In genomic region chrX:74368209-74368909, GRCm38 (mm10) we compare ENCODE assay signal across 8 mouse cellular contexts. TPM values are rescaled to one million over a fixed set of nuclear protein-coding genes. Genes with fewer than 3 reads are reported as not detected.
DNase-seq lines count a peak whose midpoint lies in the region; ATAC-seq and TF ChIP-seq lines count a peak whose summit lies in the region.

No protein-coding gene starts in this region.

- peak overlapping the region; percentile 90 for H3K9ac ChIP-seq in heart, embryonic 13.5 days
- peak overlapping the region; percentile 66 for H3K9ac ChIP-seq in kidney, postnatal 0 days (ENCODE audit: low read depth, low read length)
- H3K9ac ChIP-seq in liver, embryonic 15.5 days = peak overlapping the region; percentile 78
- H3K9ac ChIP-seq in stomach, postnatal 0 days (ENCODE audit: low read length) = peak overlapping the region; percentile 75

- peaks cover 4% of the 10 kb centered on the region for H3K79me3 ChIP-seq in C2C12 (ENCODE audit: low read depth)

- peaks cover 4% of the 10 kb centered on the region; the same call in 1 of the 2 replicates for H3K9me3 ChIP-seq in erythroblast, embryonic 14.5 days (ENCODE audit: control insufficient read depth, low read length)
- no peaks in the 10 kb centered on the region for H3K9me3 ChIP-seq in heart, embryonic 13.5 days
- H3K9me3 ChIP-seq in kidney, postnatal 0 days (replicated peaks; ENCODE audit: low read length) = no peaks in the 10 kb centered on the region
- H3K9me3 ChIP-seq in liver, embryonic 15.5 days (replicated peaks) = no peaks in the 10 kb centered on the region
- no peaks in the 10 kb centered on the region for H3K9me3 ChIP-seq in stomach, postnatal 0 days (ENCODE audit: control insufficient read depth, low read length)

- H3K27me3 ChIP-seq in C2C12 (ENCODE audit: control insufficient read depth, insufficient read depth, insufficient read length) = no peaks in the 10 kb centered on the region
- no peaks in the 10 kb centered on the region; the same call in 1 of the 2 replicates for H3K27me3 ChIP-seq in erythroblast, embryonic 14.5 days (ENCODE audit: control insufficient read depth)
- no peaks in the 10 kb centered on the region for H3K27me3 ChIP-seq in heart, embryonic 13.5 days (replicated peaks)
- no peaks in the 10 kb centered on the region for H3K27me3 ChIP-seq in kidney, postnatal 0 days (ENCODE audit: insufficient read depth, low read length)
- H3K27me3 ChIP-seq in liver, embryonic 15.5 days = no peaks in the 10 kb centered on the region
- no peaks in the 10 kb centered on the region for H3K27me3 ChIP-seq in stomach, postnatal 0 days (ENCODE audit: control insufficient read depth, insufficient read depth, low read length)

- peak overlapping the region; percentile 43 for H3K4me3 ChIP-seq in C2C12 (ENCODE audit: insufficient read depth, poor library complexity, severe bottlenecking)
- peak overlapping the region; percentile 86 for H3K4me3 ChIP-seq in bone marrow, adult 2 months (replicated peaks; ENCODE audit: control insufficient read depth, low read depth, low read length)
- H3K4me3 ChIP-seq in erythroblast, embryonic 14.5 days (replicated peaks) = peak overlapping the region; percentile 83
- peak overlapping the region; percentile 71 for H3K4me3 ChIP-seq in heart, embryonic 13.5 days
- peak overlapping the region; percentile 49 for H3K4me3 ChIP-seq in kidney, postnatal 0 days (replicated peaks; ENCODE audit: low read depth, low read length)
- peak overlapping the region; percentile 72 for H3K4me3 ChIP-seq in liver, embryonic 15.5 days (replicated peaks)
- H3K4me3 ChIP-seq in stomach, postnatal 0 days (ENCODE audit: low read depth, low read length) = peak overlapping the region; percentile 57

- DNase-seq in kidney, postnatal 0 days (ENCODE audit: low spot score) = peak; percentile 73
- peak; percentile 69 for DNase-seq in neural tube, embryonic 10.5 days (ENCODE audit: extremely low spot score, low spot score)
- peak; percentile 83 for DNase-seq in stomach, postnatal 0 days (ENCODE audit: low spot score)

- H3ac ChIP-seq in C2C12 (ENCODE audit: control insufficient read depth, insufficient read length, low read depth) = peak overlapping the region; percentile 97

- H3K27ac ChIP-seq in bone marrow, adult 2 months (ENCODE audit: control insufficient read depth, insufficient read depth, low read depth, low read length, poor library complexity) = peak overlapping the region; percentile 18
- peak overlapping the region; percentile 79 for H3K27ac ChIP-seq in heart, embryonic 13.5 days (replicated peaks)
- H3K27ac ChIP-seq in kidney, postnatal 0 days = peak overlapping the region; percentile 71
- H3K27ac ChIP-seq in liver, embryonic 15.5 days (replicated peaks) = peak overlapping the region; percentile 83
- H3K27ac ChIP-seq in stomach, postnatal 0 days (replicated peaks) = peak overlapping the region; percentile 81

- H3K79me2 ChIP-seq in C2C12 (ENCODE audit: control insufficient read depth, insufficient read depth) = peaks cover 23% of the 10 kb centered on the region

- H3K36me3 ChIP-seq in C2C12 (ENCODE audit: control insufficient read depth, insufficient read depth) = peaks cover 17% of the 10 kb centered on the region
- H3K36me3 ChIP-seq in erythroblast, embryonic 14.5 days (ENCODE audit: control insufficient read depth) = peaks cover 33% of the 10 kb centered on the region
- H3K36me3 ChIP-seq in heart, embryonic 13.5 days = peaks cover 23% of the 10 kb centered on the region
- no peaks in the 10 kb centered on the region for H3K36me3 ChIP-seq in kidney, postnatal 0 days (ENCODE audit: insufficient read depth, low read length)
- peaks cover 13% of the 10 kb centered on the region; the same call in 1 of the 2 replicates for H3K36me3 ChIP-seq in liver, embryonic 15.5 days (replicated peaks)
- H3K36me3 ChIP-seq in stomach, postnatal 0 days (ENCODE audit: control insufficient read depth, insufficient read depth, low read length) = no peaks in the 10 kb centered on the region

- peak; percentile 48 for ATAC-seq in heart, embryonic 13.5 days (ENCODE audit: extremely low read depth, insufficient number of reproducible peaks, low FRiP score, low TSS enrichment)
- peak; percentile 84 for ATAC-seq in kidney, postnatal 0 days (replicated peaks; ENCODE audit: low FRiP score, low read depth)
- peak; percentile 76 for ATAC-seq in liver, embryonic 15.5 days (ENCODE audit: insufficient read depth)
- peak; percentile 86 for ATAC-seq in stomach, postnatal 0 days (ENCODE audit: low FRiP score, low TSS enrichment)

- TF ChIP-seq EP300 in stomach, postnatal 0 days (optimal IDR thresholded peaks at IDR 0.05) = no peak

- WGBS in bone marrow, adult 2 months = 11% methylated on average over 48 of the region's 49 CpGs
- 10% methylated on average over 42 of the region's 49 CpGs for WGBS in heart, embryonic 13.5 days
- WGBS in kidney, postnatal 0 days = 25% methylated on average over 49 of the region's 49 CpGs
- WGBS in liver, embryonic 15.5 days (ENCODE audit: insufficient replicate concordance) = 11% methylated on average over 49 of the region's 49 CpGs
- WGBS in stomach, postnatal 0 days = 13% methylated on average over 39 of the region's 49 CpGs

- no peaks in the 10 kb centered on the region; the same call in 1 of the 2 replicates for H3K4me1 ChIP-seq in bone marrow, adult 2 months (ENCODE audit: control insufficient read depth, insufficient read depth, low read length)
- H3K4me1 ChIP-seq in erythroblast, embryonic 14.5 days (ENCODE audit: control insufficient read depth) = peaks cover 52% of the 10 kb centered on the region
- peaks cover 18% of the 10 kb centered on the region for H3K4me1 ChIP-seq in heart, embryonic 13.5 days
- no peaks in the 10 kb centered on the region for H3K4me1 ChIP-seq in kidney, postnatal 0 days (replicated peaks; ENCODE audit: insufficient read depth, low read length)
- H3K4me1 ChIP-seq in liver, embryonic 15.5 days (replicated peaks) = peaks cover 38% of the 10 kb centered on the region
- H3K4me1 ChIP-seq in stomach, postnatal 0 days (replicated peaks; ENCODE audit: control insufficient read depth, insufficient read depth) = no peaks in the 10 kb centered on the region

- TF ChIP-seq CTCF in C2C12 (IDR thresholded peaks at IDR 0.05; ENCODE audit: control insufficient read depth, insufficient read depth, insufficient read length) = no peak
- no peak for TF ChIP-seq CTCF in bone marrow, adult 2 months (IDR thresholded peaks at IDR 0.05; ENCODE audit: control insufficient read depth, insufficient read depth, low read length)
- peak; percentile 29; the same call in 1 of the 2 replicates for TF ChIP-seq CTCF in kidney, postnatal 0 days (IDR thresholded peaks at IDR 0.05; ENCODE audit: low read depth)
- TF ChIP-seq CTCF in stomach, postnatal 0 days (IDR thresholded peaks at IDR 0.05; ENCODE audit: low read depth) = peak; percentile 46; the same call in 1 of the 2 replicates

- peak overlapping the region; percentile 75 for H3K4me2 ChIP-seq in heart, embryonic 13.5 days
- H3K4me2 ChIP-seq in kidney, postnatal 0 days (ENCODE audit: low read length) = peak overlapping the region; percentile 67
- peak overlapping the region; percentile 73 for H3K4me2 ChIP-seq in liver, embryonic 15.5 days
- peak overlapping the region; percentile 61 for H3K4me2 ChIP-seq in stomach, postnatal 0 days (replicated peaks; ENCODE audit: low read depth)

- TF ChIP-seq POLR2A in bone marrow, adult 2 months (IDR thresholded peaks at IDR 0.05; ENCODE audit: borderline replicate concordance, control insufficient read depth, low read depth, low read length) = peak; percentile 37; the same call in 1 of the 2 replicates

RNA-seq across cellular contexts. Expression of gene Ubl4a, which starts 4.7 kb away (rescaled TPM):
- polyA plus RNA-seq in C2C12 (2012; fragmentation: generic; extraction: Trizol) = 60.7 TPM
- polyA plus RNA-seq in bone marrow, adult 2 months (2011; ENCODE audit: insufficient read depth, insufficient read length, low replicate concordance, missing spikeins) = 27.2 and 35.6 TPM in 2 replicates
- 3.5 and 5.0 TPM in 2 replicates for polyA plus RNA-seq in erythroblast, embryonic 14.5 days (2012)
- polyA plus RNA-seq in heart, embryonic 13.5 days (2015; fragmentation: Nextera tagmentation; extraction: Ambion mirVana) = 59.3 TPM in 2 replicates
- polyA plus RNA-seq in kidney, postnatal 0 days (2015; fragmentation: Nextera tagmentation; extraction: Ambion mirVana) = 65.2 TPM in 2 replicates
- 37.3 and 38.8 TPM in 2 replicates for polyA plus RNA-seq in liver, embryonic 15.5 days (2015; fragmentation: Nextera tagmentation; extraction: Ambion mirVana)
- 55.6 and 63.5 TPM in 2 replicates for polyA plus RNA-seq in stomach, postnatal 0 days (2015; fragmentation: Nextera tagmentation; extraction: Ambion mirVana)

RNA-seq across cellular contexts. Expression of gene Slc10a3, which starts 4.8 kb away (rescaled TPM):
- 18.5 TPM for polyA plus RNA-seq in C2C12 (2012; fragmentation: generic; extraction: Trizol)
- polyA plus RNA-seq in bone marrow, adult 2 months (2011; ENCODE audit: insufficient read depth, insufficient read length, low replicate concordance, missing spikeins) = 2.7 TPM in 2 replicates
- 0.06 and 0.07 TPM in 2 replicates for polyA plus RNA-seq in erythroblast, embryonic 14.5 days (2012)
- polyA plus RNA-seq in heart, embryonic 13.5 days (2015; fragmentation: Nextera tagmentation; extraction: Ambion mirVana) = 16.1 and 16.3 TPM in 2 replicates
- polyA plus RNA-seq in kidney, postnatal 0 days (2015; fragmentation: Nextera tagmentation; extraction: Ambion mirVana) = 23.4 and 24.1 TPM in 2 replicates
- polyA plus RNA-seq in liver, embryonic 15.5 days (2015; fragmentation: Nextera tagmentation; extraction: Ambion mirVana) = 6.1 and 6.5 TPM in 2 replicates
- polyA plus RNA-seq in stomach, postnatal 0 days (2015; fragmentation: Nextera tagmentation; extraction: Ambion mirVana) = 20.0 and 20.6 TPM in 2 replicates

RNA-seq across cellular contexts. Expression of gene Lage3, which starts 14.9 kb away (rescaled TPM):
- polyA plus RNA-seq in C2C12 (2012; fragmentation: generic; extraction: Trizol) = 68.7 TPM
- polyA plus RNA-seq in bone marrow, adult 2 months (2011; ENCODE audit: insufficient read depth, insufficient read length, low replicate concordance, missing spikeins) = 39.5 and 58.6 TPM in 2 replicates
- 0.85 and 1.0 TPM in 2 replicates for polyA plus RNA-seq in erythroblast, embryonic 14.5 days (2012)
- polyA plus RNA-seq in heart, embryonic 13.5 days (2015; fragmentation: Nextera tagmentation; extraction: Ambion mirVana) = 90.1 and 98.3 TPM in 2 replicates
- polyA plus RNA-seq in kidney, postnatal 0 days (2015; fragmentation: Nextera tagmentation; extraction: Ambion mirVana) = 134 and 138 TPM in 2 replicates
- 34.6 and 43.0 TPM in 2 replicates for polyA plus RNA-seq in liver, embryonic 15.5 days (2015; fragmentation: Nextera tagmentation; extraction: Ambion mirVana)
- 88.1 and 90.9 TPM in 2 replicates for polyA plus RNA-seq in stomach, postnatal 0 days (2015; fragmentation: Nextera tagmentation; extraction: Ambion mirVana)

RNA-seq across cellular contexts. Expression of gene Fam3a, which starts 24.7 kb away (rescaled TPM):
- polyA plus RNA-seq in C2C12 (2012; fragmentation: generic; extraction: Trizol) = 11.5 TPM
- polyA plus RNA-seq in bone marrow, adult 2 months (2011; ENCODE audit: insufficient read depth, insufficient read length, low replicate concordance, missing spikeins) = 3.6 and 9.1 TPM in 2 replicates
- 0.35 and 0.84 TPM in 2 replicates for polyA plus RNA-seq in erythroblast, embryonic 14.5 days (2012)
- polyA plus RNA-seq in heart, embryonic 13.5 days (2015; fragmentation: Nextera tagmentation; extraction: Ambion mirVana) = 25.3 and 28.5 TPM in 2 replicates
- 37.0 and 37.1 TPM in 2 replicates for polyA plus RNA-seq in kidney, postnatal 0 days (2015; fragmentation: Nextera tagmentation; extraction: Ambion mirVana)
- polyA plus RNA-seq in liver, embryonic 15.5 days (2015; fragmentation: Nextera tagmentation; extraction: Ambion mirVana) = 11.0 and 12.0 TPM in 2 replicates
- 25.0 and 26.0 TPM in 2 replicates for polyA plus RNA-seq in stomach, postnatal 0 days (2015; fragmentation: Nextera tagmentation; extraction: Ambion mirVana)

RNA-seq across cellular contexts. Expression of gene Ikbkg, which starts 24.7 kb away (rescaled TPM):
- polyA plus RNA-seq in C2C12 (2012; fragmentation: generic; extraction: Trizol) = 37.1 TPM
- polyA plus RNA-seq in bone marrow, adult 2 months (2011; ENCODE audit: insufficient read depth, insufficient read length, low replicate concordance, missing spikeins) = 11.6 and 11.7 TPM in 2 replicates
- 1.5 and 2.3 TPM in 2 replicates for polyA plus RNA-seq in erythroblast, embryonic 14.5 days (2012)
- 17.4 and 18.1 TPM in 2 replicates for polyA plus RNA-seq in heart, embryonic 13.5 days (2015; fragmentation: Nextera tagmentation; extraction: Ambion mirVana)
- polyA plus RNA-seq in kidney, postnatal 0 days (2015; fragmentation: Nextera tagmentation; extraction: Ambion mirVana) = 17.1 and 18.1 TPM in 2 replicates
- 21.5 and 26.2 TPM in 2 replicates for polyA plus RNA-seq in liver, embryonic 15.5 days (2015; fragmentation: Nextera tagmentation; extraction: Ambion mirVana)
- polyA plus RNA-seq in stomach, postnatal 0 days (2015; fragmentation: Nextera tagmentation; extraction: Ambion mirVana) = 15.8 and 16.7 TPM in 2 replicates

Comparison
In these comparisons a context has a peak if more than half of its experiments do, and no peak if none do; other contexts are left out.
1. Peak in every context shown above with its lines: DNase-seq, ATAC-seq, H3K4me3 ChIP-seq and H3K27ac ChIP-seq.
2. CTCF ChIP-seq: peak in kidney, postnatal 0 days (single experiment) and stomach, postnatal 0 days (single experiment); none in C2C12 (single experiment) and bone marrow, adult 2 months (single experiment).
3. H3K27ac ChIP-seq: peak in every context shown above with its lines; median percentile 83 in liver, embryonic 15.5 days; 81 in stomach, postnatal 0 days; 79 in heart, embryonic 13.5 days; 71 in kidney, postnatal 0 days; 18 in bone marrow, adult 2 months.
4. RNA of gene Lage3, which starts 14.9 kb away (polyA plus RNA-seq): 134 to 138 TPM in kidney, postnatal 0 days, 90.1 to 98.3 TPM in heart, embryonic 13.5 days, 88.1 to 90.9 TPM in stomach, postnatal 0 days, 68.7 TPM in C2C12 (single experiment), 34.6 to 43.0 TPM in liver, embryonic 15.5 days and 39.5 to 58.6 TPM in bone marrow, adult 2 months; 0.85 to 1.0 TPM in erythroblast, embryonic 14.5 days; every median in the first group is over 10 times any median in the second.